Mouse (Mus musculus) spleen, adult 2 months (tissue): ENCODE data around the gene Aspdh. TPM values are rescaled to one million over a fixed set of nuclear protein-coding genes. Genes with fewer than 3 reads are reported as not detected.

ENCODE experiments used
- DNase-seq, 2 experiments: peaks; one replicate each; pipeline versions ENCODE4 v3.0.0 to v3.0.0-alpha.2; 2012 to 2021; ENCODE audit warnings: low spot score in 2 of 2, low read depth in 1 of 2
- H3K27ac ChIP-seq: fragments of 200-500 bp; 2 replicates; pipeline ENCODE4 v1.5.1; 2012; ENCODE audit warnings: low read length, inconsistent platforms; ENCODE audit not compliant: insufficient read depth
- H3K27me3 ChIP-seq: fragments of 200-500 bp; 2 replicates; pipeline ENCODE4 v1.6.1; 2012; ENCODE audit warnings: mild to moderate bottlenecking, moderate library complexity, low read length, inconsistent platforms; ENCODE audit not compliant: control insufficient read depth, insufficient read depth
- H3K36me3 ChIP-seq: fragments of 200-500 bp; 2 replicates; pipeline ENCODE4 v1.6.1; 2012; ENCODE audit warnings: mild to moderate bottlenecking, low read length, inconsistent platforms; ENCODE audit not compliant: control insufficient read depth, insufficient read depth
- H3K4me1 ChIP-seq: fragments of 200-500 bp; 2 replicates; pipeline ENCODE4 v1.6.1; 2011; ENCODE audit warnings: inconsistent platforms; ENCODE audit not compliant: control insufficient read depth, insufficient read depth, insufficient read length
- H3K4me3 ChIP-seq: fragments of 200-500 bp; 2 replicates; pipeline ENCODE4 v1.5.1; 2011; ENCODE audit warnings: mild to moderate bottlenecking, inconsistent platforms; ENCODE audit not compliant: insufficient read depth, insufficient read length; ENCODE audit errors: extremely low read depth
- CTCF ChIP-seq: fragments of 200-500 bp; IDR thresholded peaks from 2 replicates; pipeline ENCODE4 v1.5.1; 2011; ENCODE audit warnings: mild to moderate bottlenecking, inconsistent platforms; ENCODE audit not compliant: insufficient read depth, insufficient read length, insufficient replicate concordance; ENCODE audit errors: extremely low read depth
- POLR2A ChIP-seq: fragments of 200-500 bp; IDR thresholded peaks from 2 replicates; pipeline ENCODE4 v1.6.1; 2011; ENCODE audit warnings: low read depth, low read length, inconsistent platforms
- WGBS: fragments of 180-500 bp; shearing (Covaris S2); methylation state at CpG from one replicate; pipeline ENCODE4 v1.1.7; 2018; 5-methylcytosine and 5-hydroxymethylcytosine counted together
- polyA plus RNA-seq: library from polyadenylated mRNA; depleted of rRNA; stranded (reverse); fragments of >200 nt; gene quantifications from 2 replicates; pipeline ENCODE4 v1.2.3, GENCODE M21; 2012

Aspdh gene
- polyA plus RNA-seq, 1 experiment, result not detected

- no peak for DNase-seq
- WGBS, result 73% methylated on average over 7 of the region's 7 CpGs
Measured at GRCm38 (mm10) chr7:44485572-44486195, 20.5 kb downstream of the Aspdh start.

GRCm38 (mm10) chr7:44486927-44487575, 21.9 kb downstream of the Aspdh start:
- Histone ChIP-seq H3K27me3 (no peaks in the 10 kb centered on the region), H3K27ac (no peak overlapping the region), H3K4me1 (no peaks in the 10 kb centered on the region), H3K36me3 (peaks cover 26% of the 10 kb centered on the region), H3K4me3 (no peak overlapping the region)
- TF ChIP-seq CTCF (no peak), POLR2A (no peak)
- DNase-seq, result peak in 1 of 2 experiments; percentile 2
- 88% methylated on average over 13 of the region's 13 CpGs for WGBS

More at GRCm38 (mm10) chr7:44485572-44486195, 20.5 kb downstream of the Aspdh start:
- H3K4me3 ChIP-seq, result no peak overlapping the region
- H3K27ac ChIP-seq, result no peak overlapping the region
- TF ChIP-seq POLR2A (no peak), CTCF (no peak)
- H3K4me1 ChIP-seq, result no peaks in the 10 kb centered on the region
- H3K36me3 ChIP-seq, result peaks cover 12% of the 10 kb centered on the region
- H3K27me3 ChIP-seq, result no peaks in the 10 kb centered on the region

- DNase-seq, result no peak
- Histone ChIP-seq H3K27ac (no peak overlapping the region), H3K4me1 (no peaks in the 10 kb centered on the region), H3K36me3 (peaks cover 33% of the 10 kb centered on the region), H3K27me3 (no peaks in the 10 kb centered on the region), H3K4me3 (no peak overlapping the region)
- WGBS, result 95% methylated on average over 7 of the region's 7 CpGs
- TF ChIP-seq CTCF (no peak), POLR2A (no peak)
Measured at GRCm38 (mm10) chr7:44487936-44488335, 22.7 kb downstream of the Aspdh start.

GRCm38 (mm10) chr7:44488545-44488944, 23.4 kb downstream of the Aspdh start:
- Histone ChIP-seq H3K27ac (no peak overlapping the region), H3K36me3 (peaks cover 37% of the 10 kb centered on the region)

GRCm38 (mm10) chr7:44490281-44490680, 25.1 kb downstream of the Aspdh start:
- Histone ChIP-seq H3K36me3 (peaks cover 38% of the 10 kb centered on the region), H3K27ac (no peak overlapping the region), H3K27me3 (no peaks in the 10 kb centered on the region), H3K4me1 (no peaks in the 10 kb centered on the region), H3K4me3 (no peak overlapping the region)
- WGBS, result 61% methylated on average over 4 of the region's 4 CpGs
- TF ChIP-seq POLR2A, result no peak
- TF ChIP-seq CTCF, result no peak
- peak in 1 of 2 experiments; percentile 2 for DNase-seq

More at GRCm38 (mm10) chr7:44488545-44488944, 23.4 kb downstream of the Aspdh start:
- WGBS, result 87% methylated on average over 8 of the region's 8 CpGs
- no peaks in the 10 kb centered on the region for H3K4me1 ChIP-seq
- DNase-seq, result peak in 1 of 2 experiments; percentile 3
- H3K4me3 ChIP-seq, result no peak overlapping the region
- H3K27me3 ChIP-seq, result no peaks in the 10 kb centered on the region
- no peak for TF ChIP-seq POLR2A
- no peak for TF ChIP-seq CTCF

- no peaks in the 10 kb centered on the region for H3K27me3 ChIP-seq
- WGBS, result 98% methylated on average over 5 of the region's 5 CpGs
- H3K4me1 ChIP-seq, result no peaks in the 10 kb centered on the region; the same call in 1 of the 2 replicates
- no peak for TF ChIP-seq CTCF
- no peak for DNase-seq
- H3K27ac ChIP-seq, result no peak overlapping the region
- no peak overlapping the region for H3K4me3 ChIP-seq
- H3K36me3 ChIP-seq, result peaks cover 38% of the 10 kb centered on the region
Measured at GRCm38 (mm10) chr7:44491391-44491790, 26.2 kb downstream of the Aspdh start.

GRCm38 (mm10) chr7:44492166-44492826, 27.1 kb downstream of the Aspdh start:
- Histone ChIP-seq H3K27me3 (no peaks in the 10 kb centered on the region), H3K4me3 (no peak overlapping the region), H3K4me1 (no peaks in the 10 kb centered on the region; the same call in 1 of the 2 replicates), H3K36me3 (peaks cover 38% of the 10 kb centered on the region), H3K27ac (no peak overlapping the region)
- TF ChIP-seq POLR2A (no peak), CTCF (no peak)
- 94% methylated on average over 21 of the region's 21 CpGs for WGBS
- DNase-seq, result no peak
